Mouse (Mus musculus) heart, embryonic 10.5 days (tissue): Measurements from ENCODE around the gene Sox5. TPM values are rescaled to one million over a fixed set of nuclear protein-coding genes. Genes with fewer than 3 reads are reported as not detected.
A peak's percentile ranks its signal among the peaks of the same experiment; 100 is the strongest.

Experiments used
- DNase-seq: peaks from one replicate; pipeline ENCODE4 v3.0.0-alpha.2; 2017; ENCODE audit warnings: low spot score
- H3K27ac ChIP-seq: fragments of 300-500 bp; sonication (generic); 2 replicates; pipeline ENCODE4 v1.5.1; 2016; ENCODE audit warnings: mild to moderate bottlenecking
- H3K27me3 ChIP-seq: fragments of 300-500 bp; sonication (generic); 2 replicates; pipeline ENCODE4 v1.6.1; 2016; ENCODE audit warnings: mild to moderate bottlenecking; ENCODE audit not compliant: poor library complexity, insufficient read depth, severe bottlenecking
- H3K36me3 ChIP-seq: fragments of 300-500 bp; sonication (generic); 2 replicates; pipeline ENCODE4 v1.6.1; 2016; ENCODE audit warnings: mild to moderate bottlenecking, moderate library complexity
- H3K4me1 ChIP-seq: fragments of 300-500 bp; sonication (generic); 2 replicates; pipeline ENCODE4 v1.6.1; 2016; ENCODE audit warnings: mild to moderate bottlenecking
- H3K4me3 ChIP-seq: fragments of 300-500 bp; sonication (generic); 2 replicates; pipeline ENCODE4 v1.5.1; 2016; ENCODE audit warnings: mild to moderate bottlenecking, moderate library complexity
- H3K9me3 ChIP-seq: fragments of 300-500 bp; sonication (generic); 2 replicates; pipeline ENCODE4 v1.6.1; 2016; ENCODE audit warnings: mild to moderate bottlenecking, moderate library complexity
- WGBS: fragments of 180-500 bp; shearing (Covaris S2); methylation state at CpG from one replicate; pipeline ENCODE4 v1.1.7; 2016; 5-methylcytosine and 5-hydroxymethylcytosine counted together
- polyA plus RNA-seq: library from polyadenylated mRNA; unstranded; fragments of >200 nt; fragmentation: Nextera tagmentation; extraction: Ambion mirVana; gene quantifications from 2 replicates; pipeline ENCODE4 v1.2.1, GENCODE M21; 2016

Sox5 gene
- polyA plus RNA-seq, 1 experiment from 2014 or later, result 17.1 TPM

GRCm38 (mm10) chr6:144270306-144270705 is 511.5 kb downstream of the Sox5 start:
- no peak for DNase-seq
- Histone ChIP-seq H3K36me3 (no peaks in the 10 kb centered on the region), H3K4me3 (no peak overlapping the region), H3K27me3 (no peaks in the 10 kb centered on the region), H3K4me1 (peaks cover 6% of the 10 kb centered on the region), H3K27ac (no peak overlapping the region), H3K9me3 (no peaks in the 10 kb centered on the region)
- WGBS, result 81% methylated on average over 3 of the region's 3 CpGs

DNA sequence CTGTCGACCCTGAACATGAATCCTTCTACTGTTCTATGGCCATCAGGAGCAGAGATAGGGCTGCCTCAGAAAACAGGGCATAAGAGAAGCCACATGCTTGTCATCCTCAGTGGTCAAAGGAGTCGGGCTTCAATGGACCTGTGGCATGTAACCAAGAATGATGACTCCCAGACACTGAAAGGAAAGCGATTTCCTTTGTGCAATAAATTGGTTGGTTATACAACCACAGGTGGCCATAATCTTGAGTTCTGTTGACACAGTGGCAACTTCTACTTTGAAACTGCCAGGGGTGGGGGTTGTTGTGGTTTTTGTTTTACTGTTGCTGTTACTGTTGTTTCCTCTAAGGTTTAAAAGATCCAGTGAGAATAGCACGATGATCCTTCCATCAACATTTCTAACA is 512.1 kb downstream of the Sox5 start:
- no peak for DNase-seq
- peaks cover 6% of the 10 kb centered on the region for H3K4me1 ChIP-seq
- H3K9me3 ChIP-seq, result no peaks in the 10 kb centered on the region
- no peak overlapping the region for H3K4me3 ChIP-seq
- WGBS, result 73% methylated on average over 4 of the region's 4 CpGs
- no peaks in the 10 kb centered on the region for H3K36me3 ChIP-seq
- H3K27ac ChIP-seq, result no peak overlapping the region
- no peaks in the 10 kb centered on the region for H3K27me3 ChIP-seq

- no peaks in the 10 kb centered on the region for H3K36me3 ChIP-seq
- peak overlapping the region; percentile 44; the same call in 1 of the 2 replicates for H3K27ac ChIP-seq
- no peaks in the 10 kb centered on the region for H3K27me3 ChIP-seq
- DNase-seq, result no peak
- no peaks in the 10 kb centered on the region for H3K4me1 ChIP-seq
- WGBS, result 70% methylated on average over 5 of the region's 5 CpGs
- no peak overlapping the region for H3K4me3 ChIP-seq
- no peaks in the 10 kb centered on the region for H3K9me3 ChIP-seq
Observed at GRCm38 (mm10) chr6:144265752-144266151, 516.0 kb downstream of the Sox5 start.

DNA sequence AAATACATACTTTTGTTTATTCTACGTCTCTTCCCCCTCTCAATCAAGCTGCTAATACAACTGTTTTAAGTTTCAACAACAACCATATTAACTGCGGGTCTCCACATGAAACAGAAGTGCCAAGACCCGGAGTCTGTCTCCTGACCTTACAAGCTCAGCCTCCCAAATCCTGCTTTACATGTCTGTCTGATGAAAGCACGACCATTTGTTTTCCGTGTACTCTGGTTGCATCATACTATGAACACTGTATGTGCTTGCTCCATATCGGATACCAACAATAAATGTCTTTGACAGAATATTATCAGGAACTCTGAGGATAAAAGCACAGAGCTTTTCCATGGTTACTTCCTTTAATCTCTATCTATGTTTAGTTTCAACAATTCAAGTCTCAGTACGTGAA is 516.8 kb downstream of the Sox5 start:
- H3K27ac ChIP-seq, result 0 out of 2 replicates have a peak overlapping the region, but pooled peaks have one; percentile 44
- no peaks in the 10 kb centered on the region for H3K36me3 ChIP-seq
- no peaks in the 10 kb centered on the region for H3K4me1 ChIP-seq
- no peak overlapping the region for H3K4me3 ChIP-seq
- DNase-seq, result no peak
- H3K9me3 ChIP-seq, result no peaks in the 10 kb centered on the region
- 78% methylated on average over 7 of the region's 7 CpGs for WGBS
- H3K27me3 ChIP-seq, result no peaks in the 10 kb centered on the region

- Histone ChIP-seq H3K4me1 (no peaks in the 10 kb centered on the region), H3K27ac (no peak overlapping the region), H3K27me3 (no peaks in the 10 kb centered on the region), H3K4me3 (no peak overlapping the region), H3K36me3 (no peaks in the 10 kb centered on the region), H3K9me3 (no peaks in the 10 kb centered on the region)
- WGBS, result 50% methylated on average over 16 of the region's 16 CpGs
- DNase-seq, result no peak
Observed at GRCm38 (mm10) chr6:144264320-144264915, 517.4 kb downstream of the Sox5 start.

- no peak for DNase-seq
- no peak overlapping the region for H3K4me3 ChIP-seq
- 68% methylated on average over 8 of the region's 8 CpGs for WGBS
- H3K27me3 ChIP-seq, result no peaks in the 10 kb centered on the region
- H3K9me3 ChIP-seq, result no peaks in the 10 kb centered on the region
- no peaks in the 10 kb centered on the region; the same call in 1 of the 2 replicates for H3K4me1 ChIP-seq
- H3K27ac ChIP-seq, result no peak overlapping the region
- no peaks in the 10 kb centered on the region for H3K36me3 ChIP-seq
Observed at GRCm38 (mm10) chr6:144256500-144256899, 525.3 kb downstream of the Sox5 start.

- no peak for DNase-seq
- Histone ChIP-seq H3K4me3 (no peak overlapping the region), H3K27me3 (no peaks in the 10 kb centered on the region), H3K27ac (no peak overlapping the region), H3K36me3 (no peaks in the 10 kb centered on the region), H3K9me3 (no peaks in the 10 kb centered on the region), H3K4me1 (peaks cover 12% of the 10 kb centered on the region)
- 72% methylated on average over 7 of the region's 7 CpGs for WGBS
Observed at GRCm38 (mm10) chr6:144252191-144252718, 529.5 kb downstream of the Sox5 start.

GRCm38 (mm10) chr6:144251222-144252170 is 530.3 kb downstream of the Sox5 start:
- H3K4me1 ChIP-seq, result peaks cover 12% of the 10 kb centered on the region
- H3K4me3 ChIP-seq, result no peak overlapping the region
- H3K36me3 ChIP-seq, result no peaks in the 10 kb centered on the region
- whole genome bisulfite sequencing, result 50% methylated on average over 18 of the region's 18 CpGs
- no peaks in the 10 kb centered on the region for H3K9me3 ChIP-seq
- peak overlapping the region; percentile 63; the same call in 1 of the 2 replicates for H3K27ac ChIP-seq
- no peak for DNase-seq
- H3K27me3 ChIP-seq, result no peaks in the 10 kb centered on the region

DNA sequence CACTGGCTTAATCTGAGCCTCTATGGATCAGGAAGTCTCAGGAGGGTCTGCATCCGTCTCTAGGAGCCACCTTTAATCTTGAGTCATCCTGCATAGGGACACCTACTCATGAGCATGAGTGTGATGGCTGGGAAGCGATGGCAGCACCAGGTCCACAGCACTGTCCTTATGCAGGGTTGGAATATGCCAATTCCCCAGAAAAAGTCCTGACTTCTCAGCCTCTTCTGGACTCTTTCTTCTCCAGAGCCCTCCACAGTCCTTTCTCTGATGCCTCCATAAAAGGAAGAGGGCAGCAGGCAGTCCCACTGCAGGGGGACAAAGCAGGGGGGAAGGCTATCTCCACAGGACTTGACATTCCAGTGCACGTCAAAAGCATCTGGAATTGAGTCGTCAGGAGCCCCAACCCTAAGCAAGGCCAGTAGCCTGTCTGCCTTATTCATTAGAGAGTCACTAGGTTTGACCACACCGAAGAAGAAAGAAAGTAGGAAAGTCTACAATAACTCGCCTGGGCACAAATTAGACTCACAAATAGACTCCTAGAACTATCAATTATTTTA is 531.1 kb downstream of the Sox5 start:
- 32% methylated on average over 6 of the region's 6 CpGs for WGBS
- Histone ChIP-seq H3K4me1 (peaks cover 12% of the 10 kb centered on the region), H3K9me3 (no peaks in the 10 kb centered on the region), H3K36me3 (no peaks in the 10 kb centered on the region), H3K4me3 (no peak overlapping the region), H3K27ac (peak overlapping the region; percentile 63), H3K27me3 (no peaks in the 10 kb centered on the region)
- no peak for DNase-seq

DNA sequence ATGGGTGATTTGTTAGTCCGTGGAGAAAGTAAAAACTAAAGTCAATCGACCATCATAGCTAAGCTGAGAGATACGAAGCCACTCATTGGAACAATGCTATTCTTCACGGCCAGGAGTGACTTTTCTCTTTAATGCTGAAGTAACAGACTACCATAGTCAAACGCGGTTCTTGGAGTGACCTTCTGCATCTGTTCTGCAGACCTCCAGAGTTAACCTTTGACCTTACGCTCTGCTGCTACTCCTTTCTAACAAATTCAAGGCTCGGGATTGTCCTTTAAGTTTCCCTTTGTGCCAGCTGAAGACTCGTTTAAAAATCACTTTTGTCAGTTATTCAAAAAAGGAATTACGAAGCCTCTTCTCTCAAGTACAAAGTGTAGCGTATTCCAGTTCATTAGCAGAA is 545.2 kb downstream of the Sox5 start:
- no peak overlapping the region for H3K27ac ChIP-seq
- no peaks in the 10 kb centered on the region for H3K9me3 ChIP-seq
- no peak overlapping the region for H3K4me3 ChIP-seq
- H3K27me3 ChIP-seq, result no peaks in the 10 kb centered on the region
- no peak for DNase-seq
- H3K36me3 ChIP-seq, result no peaks in the 10 kb centered on the region
- WGBS, result 79% methylated on average over 11 of the region's 11 CpGs
- H3K4me1 ChIP-seq, result no peaks in the 10 kb centered on the region

DNA sequence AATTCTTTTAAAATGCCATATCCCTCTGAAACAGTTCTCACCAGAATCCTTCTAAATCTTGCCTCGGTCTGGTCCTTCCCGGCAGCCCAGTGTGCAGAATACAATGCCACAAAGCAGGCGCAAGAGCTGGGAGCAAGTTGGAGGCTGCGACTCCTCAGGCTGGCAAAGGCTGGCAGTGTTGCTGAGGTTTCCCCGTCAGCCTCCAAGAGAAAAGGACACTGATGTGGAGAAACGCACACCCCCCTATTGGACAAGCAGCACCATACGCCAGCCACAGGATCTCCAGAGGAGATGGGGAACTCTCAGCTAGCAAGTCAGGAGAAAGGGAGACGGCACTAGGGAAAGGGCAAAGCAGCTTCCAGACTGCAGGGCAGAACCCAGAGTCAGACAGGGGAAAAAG is 577.8 kb downstream of the Sox5 start:
- H3K4me1 ChIP-seq, result peaks cover 10% of the 10 kb centered on the region; the same call in 1 of the 2 replicates
- H3K36me3 ChIP-seq, result no peaks in the 10 kb centered on the region
- 56% methylated on average over 8 of the region's 8 CpGs for WGBS
- no peaks in the 10 kb centered on the region for H3K27me3 ChIP-seq
- H3K4me3 ChIP-seq, result no peak overlapping the region
- H3K27ac ChIP-seq, result no peak overlapping the region
- DNase-seq, result no peak
- H3K9me3 ChIP-seq, result no peaks in the 10 kb centered on the region

- Histone ChIP-seq H3K27me3 (no peaks in the 10 kb centered on the region), H3K4me3 (no peak overlapping the region), H3K27ac (no peak overlapping the region), H3K4me1 (0 out of 2 replicates have a peak, but pooled peaks cover 4% of the 10 kb centered on the region), H3K9me3 (no peaks in the 10 kb centered on the region), H3K36me3 (no peaks in the 10 kb centered on the region)
- WGBS, result 67% methylated on average over 12 of the region's 12 CpGs
- no peak for DNase-seq
Observed at GRCm38 (mm10) chr6:144203013-144203412, 578.8 kb downstream of the Sox5 start.
